Mouse (Mus musculus) heart, embryonic 15.5 days (tissue): ENCODE measurements around the gene Cdkal1. TPM values are rescaled to one million over a fixed set of nuclear protein-coding genes. Genes with fewer than 3 reads are reported as not detected.
A peak's percentile ranks its signal among the peaks of the same experiment; 100 is the strongest.

Source experiments
- ATAC-seq: fragments of 200-750 bp; cut with Nextera tagmentation; replicated peaks from 2 replicates; pipeline ENCODE4 v1.8.0; 2017; ENCODE audit warnings: low read depth, moderate TSS enrichment; ENCODE audit not compliant: insufficient number of reproducible peaks, insufficient read depth, low FRiP score
- H3K27ac ChIP-seq: fragments of 300-500 bp; sonication (generic); 2 replicates; pipeline ENCODE4 v1.5.1; 2015; ENCODE audit warnings: mild to moderate bottlenecking, inconsistent platforms
- H3K27me3 ChIP-seq: fragments of 300-500 bp; sonication (generic); 2 replicates; pipeline ENCODE4 v1.6.1; 2015; ENCODE audit warnings: inconsistent platforms
- H3K36me3 ChIP-seq: fragments of 300-500 bp; sonication (generic); 2 replicates; pipeline ENCODE4 v1.6.1; 2015; ENCODE audit warnings: mild to moderate bottlenecking, inconsistent platforms
- H3K4me1 ChIP-seq: fragments of 300-500 bp; sonication (generic); replicated peaks from 2 replicates; pipeline ENCODE4 v1.6.1; 2015; ENCODE audit warnings: inconsistent platforms
- H3K4me2 ChIP-seq: fragments of 300-500 bp; sonication (generic); 2 replicates; pipeline ENCODE4 v1.6.1; 2015; ENCODE audit warnings: inconsistent platforms, mild to moderate bottlenecking, moderate library complexity
- H3K4me3 ChIP-seq: fragments of 300-500 bp; sonication (generic); 2 replicates; pipeline ENCODE4 v1.5.1; 2015; ENCODE audit warnings: mild to moderate bottlenecking, inconsistent platforms
- H3K9ac ChIP-seq: fragments of 300-500 bp; sonication (generic); 2 replicates; pipeline ENCODE4 v1.6.1; 2015; ENCODE audit warnings: mild to moderate bottlenecking, inconsistent platforms
- H3K9me3 ChIP-seq: fragments of 300-500 bp; sonication (generic); replicated peaks from 2 replicates; pipeline ENCODE4 v1.6.1; 2016; ENCODE audit warnings: inconsistent platforms
- WGBS: fragments of 180-500 bp; shearing (Covaris S2); methylation state at CpG from one replicate; pipeline ENCODE4 v1.1.7; 2015; ENCODE audit warnings: mixed read lengths; 5-methylcytosine and 5-hydroxymethylcytosine counted together
- polyA plus RNA-seq: library from polyadenylated mRNA; unstranded; fragments of >200 nt; fragmentation: Nextera tagmentation; extraction: Ambion mirVana; gene quantifications from 2 replicates; pipeline ENCODE4 v1.2.1, GENCODE M21; 2015

Gene Cdkal1
- polyA plus RNA-seq, 1 experiment from 2014 or later: 24.4 TPM

DNA sequence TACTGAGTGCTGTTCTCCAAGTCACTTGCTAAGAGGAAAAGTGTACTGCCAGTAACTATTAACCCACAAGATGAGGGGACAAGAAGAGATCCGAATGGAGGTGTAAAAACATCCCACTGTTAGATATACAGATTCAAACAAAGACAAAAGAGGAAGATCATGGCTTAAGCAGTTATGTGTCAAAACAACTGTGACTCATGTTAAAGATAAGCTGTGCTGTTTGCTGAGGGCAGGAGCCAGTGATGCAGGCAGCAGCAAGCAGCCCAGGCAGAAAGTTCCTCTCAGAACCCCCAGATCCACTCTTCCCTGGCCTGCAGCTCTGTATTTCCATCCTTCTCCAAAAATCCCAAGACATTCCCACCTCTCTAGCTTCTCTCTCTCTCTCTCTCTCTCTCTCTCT lies 230.5 kb downstream of the Cdkal1 start:
- WGBS: 20% methylated on average over 1 of the region's 1 CpGs

DNA sequence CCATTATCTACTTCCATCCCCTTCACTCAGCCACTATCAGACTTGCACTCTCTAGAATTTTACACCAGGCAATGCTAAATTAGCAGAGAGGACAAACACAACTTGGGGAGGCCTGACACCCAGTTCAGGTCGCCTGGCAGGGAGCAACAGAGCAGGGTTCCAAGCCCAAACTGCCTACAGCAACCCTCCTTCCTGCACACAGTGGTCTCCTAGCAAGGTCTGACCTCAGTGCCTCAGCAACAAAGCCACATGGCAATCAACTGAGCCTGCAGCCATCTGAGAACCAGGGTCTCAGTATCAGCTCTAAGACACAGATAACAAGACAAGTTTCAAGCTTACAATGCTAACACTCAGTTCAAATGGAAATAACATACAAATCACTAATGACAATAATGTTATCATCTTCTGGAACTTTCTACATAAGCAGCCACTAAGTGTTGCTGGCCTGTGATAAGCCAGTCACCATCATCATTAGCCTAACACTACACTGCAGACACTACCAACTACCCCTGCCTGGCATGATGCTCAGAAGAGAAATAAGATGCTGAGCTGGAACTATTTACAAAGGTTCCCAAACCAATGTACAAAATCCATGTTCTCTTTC lies 231.7 kb downstream of the Cdkal1 start:
- Histone ChIP-seq H3K27me3 (no peaks in the 10 kb centered on the region), H3K4me2 (no peak overlapping the region), H3K4me3 (no peak overlapping the region), H3K9me3 (no peaks in the 10 kb centered on the region), H3K36me3 (no peaks in the 10 kb centered on the region), H3K4me1 (peaks cover 35% of the 10 kb centered on the region), H3K9ac (no peak overlapping the region), H3K27ac (peak overlapping the region; percentile 34)
- WGBS: 47% methylated on average over 1 of the region's 1 CpGs
- ATAC-seq: no peak

More for the DNA sequence above, 230.5 kb downstream of the Cdkal1 start:
- H3K27me3 ChIP-seq: no peaks in the 10 kb centered on the region
- no peaks in the 10 kb centered on the region for H3K9me3 ChIP-seq
- no peaks in the 10 kb centered on the region for H3K36me3 ChIP-seq
- H3K4me3 ChIP-seq: no peak overlapping the region
- H3K4me2 ChIP-seq: no peak overlapping the region
- H3K9ac ChIP-seq: no peak overlapping the region
- no peak for ATAC-seq
- H3K27ac ChIP-seq: no peak overlapping the region
- H3K4me1 ChIP-seq: peaks cover 40% of the 10 kb centered on the region

DNA sequence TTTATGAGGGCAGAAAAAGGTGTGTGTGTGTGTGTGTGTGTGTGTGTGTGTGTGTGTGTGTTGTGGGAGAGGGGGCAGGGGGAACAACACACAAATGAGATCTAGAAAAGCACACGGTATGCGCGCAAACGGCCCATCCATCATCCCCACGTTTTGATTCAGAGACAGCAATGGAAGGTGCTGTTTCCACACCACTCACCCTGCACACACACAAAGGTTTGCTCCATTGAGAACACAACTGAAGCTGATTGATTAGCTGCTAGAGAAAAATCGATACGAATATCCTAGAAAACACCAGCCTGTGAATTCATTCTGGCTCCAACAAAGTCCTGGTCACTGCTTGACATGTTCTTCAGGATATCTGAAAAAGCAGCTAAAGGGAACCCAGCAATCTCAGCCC lies 233.6 kb downstream of the Cdkal1 start:
- no peaks in the 10 kb centered on the region for H3K27me3 ChIP-seq
- no peak overlapping the region for H3K27ac ChIP-seq
- peaks cover 20% of the 10 kb centered on the region for H3K4me1 ChIP-seq
- H3K36me3 ChIP-seq: no peaks in the 10 kb centered on the region
- no peak overlapping the region for H3K4me3 ChIP-seq
- no peak overlapping the region for H3K4me2 ChIP-seq
- H3K9ac ChIP-seq: no peak overlapping the region
- WGBS: 75% methylated on average over 7 of the region's 7 CpGs
- no peak for ATAC-seq
- no peaks in the 10 kb centered on the region for H3K9me3 ChIP-seq

DNA sequence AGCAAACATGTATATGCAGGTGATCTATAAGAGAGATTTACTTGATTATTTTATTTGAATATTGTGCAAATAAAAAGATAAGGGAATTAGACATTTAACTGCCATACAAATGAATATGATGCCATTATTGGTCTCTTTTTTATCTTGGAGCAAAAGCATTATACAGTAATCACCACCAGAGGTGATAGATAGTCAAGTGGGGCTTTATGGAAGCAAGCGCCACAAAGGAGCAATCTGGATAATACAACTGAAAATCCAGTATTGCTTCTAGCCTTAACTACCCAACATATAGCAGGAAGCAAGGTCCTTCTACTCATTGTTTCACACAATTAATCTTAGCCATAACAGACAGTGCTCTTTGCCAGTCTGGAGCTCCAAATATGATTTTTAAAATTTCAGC lies 234.1 kb downstream of the Cdkal1 start:
- H3K4me1 ChIP-seq: peaks cover 22% of the 10 kb centered on the region
- H3K36me3 ChIP-seq: no peaks in the 10 kb centered on the region
- no peaks in the 10 kb centered on the region for H3K9me3 ChIP-seq
- H3K4me3 ChIP-seq: no peak overlapping the region
- no peak for ATAC-seq
- H3K27ac ChIP-seq: no peak overlapping the region
- no peak overlapping the region for H3K4me2 ChIP-seq
- H3K27me3 ChIP-seq: no peaks in the 10 kb centered on the region
- H3K9ac ChIP-seq: no peak overlapping the region
- WGBS: 57% methylated on average over 1 of the region's 1 CpGs

DNA sequence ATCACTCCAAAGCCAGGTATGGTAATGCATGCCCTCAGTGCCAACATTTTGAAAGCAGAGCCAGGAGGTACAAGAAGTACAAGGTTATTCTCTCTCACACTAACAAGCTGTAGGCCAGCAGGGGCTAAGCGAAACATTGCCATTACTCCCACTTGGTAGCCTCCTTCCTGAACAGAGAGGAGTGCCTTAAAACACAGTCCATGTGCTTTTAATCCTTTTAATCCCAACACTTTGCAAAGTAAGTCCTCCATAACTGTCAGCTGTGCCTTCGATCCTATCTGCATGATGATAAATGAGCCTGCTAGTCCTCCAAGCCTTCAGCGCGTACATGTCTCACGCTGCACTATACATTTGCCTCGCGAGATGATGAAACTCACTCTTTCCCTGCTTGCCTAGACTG lies 234.6 kb downstream of the Cdkal1 start:
- Histone ChIP-seq H3K36me3 (no peaks in the 10 kb centered on the region), H3K9me3 (no peaks in the 10 kb centered on the region), H3K4me3 (no peak overlapping the region), H3K27ac (no peak overlapping the region), H3K4me1 (peaks cover 28% of the 10 kb centered on the region), H3K9ac (no peak overlapping the region), H3K27me3 (no peaks in the 10 kb centered on the region), H3K4me2 (no peak overlapping the region)
- ATAC-seq: no peak
- 43% methylated on average over 7 of the region's 7 CpGs for WGBS

DNA sequence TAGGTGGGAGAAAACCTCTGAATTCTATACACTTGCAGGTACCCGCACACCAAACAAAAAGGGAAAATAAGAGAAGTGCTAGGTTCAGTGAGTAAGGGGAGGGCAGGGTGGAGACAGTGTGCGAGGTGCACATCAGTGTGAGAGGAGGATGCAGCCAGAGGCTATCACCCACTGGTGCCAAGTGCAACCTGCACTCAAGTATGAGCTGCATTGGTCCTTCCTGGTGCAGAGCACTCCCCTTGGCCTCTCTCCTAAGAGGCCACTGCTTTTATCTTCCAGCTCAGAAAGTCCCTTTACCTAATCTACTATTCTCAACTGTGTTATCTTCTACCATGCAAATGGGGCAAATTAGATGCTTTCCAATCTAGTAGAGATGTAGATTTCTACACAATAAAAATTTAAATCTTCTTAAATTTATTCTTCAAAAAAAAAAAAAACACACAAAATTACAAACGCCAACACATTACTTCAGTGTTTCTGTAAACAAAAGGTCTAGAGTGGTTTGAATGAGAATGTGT lies 238.8 kb downstream of the Cdkal1 start:
- Histone ChIP-seq H3K4me2 (no peak overlapping the region), H3K36me3 (no peaks in the 10 kb centered on the region), H3K9me3 (no peaks in the 10 kb centered on the region), H3K4me1 (peaks cover 42% of the 10 kb centered on the region), H3K27me3 (no peaks in the 10 kb centered on the region), H3K4me3 (no peak overlapping the region), H3K9ac (no peak overlapping the region), H3K27ac (0 out of 2 replicates have a peak overlapping the region, but pooled peaks have one; percentile 12)
- ATAC-seq: no peak
- WGBS: 81% methylated on average over 3 of the region's 3 CpGs

DNA sequence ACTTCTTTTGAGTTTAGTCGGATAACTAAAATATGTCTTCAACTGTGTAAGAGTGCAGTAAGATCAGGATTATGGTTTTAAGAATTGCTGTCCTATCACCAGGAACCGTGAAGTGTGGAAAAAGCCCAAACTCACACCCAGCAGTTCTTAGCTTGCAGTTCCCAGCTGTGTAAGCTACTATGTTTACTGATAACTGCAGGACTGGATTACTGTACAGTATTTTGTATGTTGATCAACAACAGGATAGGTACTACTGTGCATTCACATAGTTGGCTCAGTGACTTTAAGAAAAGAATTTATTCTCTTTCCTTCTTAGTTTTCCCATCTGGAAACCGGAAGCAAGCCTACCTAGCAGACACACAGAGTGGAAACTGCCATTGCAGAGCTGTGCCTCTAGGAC lies 239.5 kb downstream of the Cdkal1 start:
- Histone ChIP-seq H3K4me3 (no peak overlapping the region), H3K36me3 (no peaks in the 10 kb centered on the region), H3K27ac (0 out of 2 replicates have a peak overlapping the region, but pooled peaks have one; percentile 12), H3K9ac (no peak overlapping the region), H3K9me3 (no peaks in the 10 kb centered on the region), H3K27me3 (no peaks in the 10 kb centered on the region), H3K4me1 (peaks cover 45% of the 10 kb centered on the region), H3K4me2 (no peak overlapping the region)
- 71% methylated on average over 3 of the region's 3 CpGs for WGBS
- no peak for ATAC-seq

DNA sequence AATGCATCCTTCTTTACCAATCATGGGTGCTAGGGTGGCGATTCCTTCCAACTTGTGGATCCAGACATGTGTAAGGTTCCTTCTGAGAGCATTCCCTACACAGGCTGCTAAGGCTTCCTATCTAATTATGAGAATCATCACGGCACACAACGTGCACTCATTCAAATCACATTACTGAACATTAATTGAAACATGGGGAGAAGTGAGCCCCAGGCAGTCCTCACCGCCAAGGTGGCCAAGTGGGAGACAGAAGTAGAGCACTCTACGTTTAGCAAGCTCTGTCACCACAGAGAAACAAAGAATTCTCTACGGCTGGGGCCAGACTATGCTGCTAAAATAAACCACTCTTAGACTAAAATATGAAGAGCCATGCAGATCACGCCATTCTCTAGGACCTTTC lies 240.4 kb downstream of the Cdkal1 start:
- 71% methylated on average over 7 of the region's 7 CpGs for WGBS
- peaks cover 47% of the 10 kb centered on the region for H3K4me1 ChIP-seq
- H3K27me3 ChIP-seq: no peaks in the 10 kb centered on the region
- no peaks in the 10 kb centered on the region for H3K9me3 ChIP-seq
- H3K27ac ChIP-seq: no peak overlapping the region
- H3K4me2 ChIP-seq: no peak overlapping the region
- H3K4me3 ChIP-seq: no peak overlapping the region
- H3K9ac ChIP-seq: no peak overlapping the region
- no peaks in the 10 kb centered on the region for H3K36me3 ChIP-seq
- no peak for ATAC-seq

DNA sequence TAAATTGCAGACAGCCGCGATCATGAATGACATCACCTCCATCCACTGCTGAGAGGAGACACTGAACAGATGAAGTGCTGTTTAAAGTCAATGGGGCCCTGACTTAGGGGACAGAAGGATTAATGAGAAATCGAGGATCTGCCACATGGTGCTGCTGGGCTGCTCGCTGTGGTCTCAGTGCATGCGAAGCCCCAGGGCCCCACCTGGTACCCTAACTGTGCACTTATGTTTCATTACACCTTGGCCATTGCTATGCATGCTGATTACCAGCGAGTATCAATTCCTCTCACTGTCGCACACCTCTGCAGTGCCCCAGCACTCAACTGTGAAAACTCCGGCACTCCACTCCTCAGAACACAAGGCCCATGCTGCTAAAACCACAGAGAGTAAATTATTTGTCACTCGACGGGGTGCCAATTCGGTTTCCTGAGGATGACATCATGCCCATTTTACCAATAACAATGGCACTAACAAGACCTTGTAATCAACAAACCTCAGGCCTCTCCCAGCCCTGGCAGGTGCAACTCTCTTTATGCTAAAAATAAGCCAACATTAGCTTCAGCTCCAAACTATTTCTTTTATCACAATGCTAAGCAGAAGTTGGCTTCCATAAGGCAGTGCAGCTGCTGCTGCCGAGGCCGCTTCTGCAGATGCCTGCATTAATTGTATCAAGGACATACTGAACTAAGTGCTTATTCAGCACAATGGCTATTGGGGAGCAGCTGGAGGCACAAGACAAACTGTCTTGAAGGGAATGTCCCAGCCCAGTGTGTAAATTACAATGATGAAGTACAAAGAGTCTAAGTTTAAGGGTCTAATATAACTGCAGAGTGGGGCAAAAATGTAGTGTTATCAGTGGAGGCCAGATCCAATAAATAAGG lies 245.2 kb downstream of the Cdkal1 start:
- Histone ChIP-seq H3K27me3 (no peaks in the 10 kb centered on the region), H3K4me2 (no peak overlapping the region), H3K27ac (peak overlapping the region; percentile 88), H3K36me3 (no peaks in the 10 kb centered on the region), H3K4me3 (no peak overlapping the region), H3K9me3 (no peaks in the 10 kb centered on the region), H3K9ac (no peak overlapping the region), H3K4me1 (peaks cover 40% of the 10 kb centered on the region)
- ATAC-seq: peak; percentile 59
- WGBS: 33% methylated on average over 13 of the region's 13 CpGs

DNA sequence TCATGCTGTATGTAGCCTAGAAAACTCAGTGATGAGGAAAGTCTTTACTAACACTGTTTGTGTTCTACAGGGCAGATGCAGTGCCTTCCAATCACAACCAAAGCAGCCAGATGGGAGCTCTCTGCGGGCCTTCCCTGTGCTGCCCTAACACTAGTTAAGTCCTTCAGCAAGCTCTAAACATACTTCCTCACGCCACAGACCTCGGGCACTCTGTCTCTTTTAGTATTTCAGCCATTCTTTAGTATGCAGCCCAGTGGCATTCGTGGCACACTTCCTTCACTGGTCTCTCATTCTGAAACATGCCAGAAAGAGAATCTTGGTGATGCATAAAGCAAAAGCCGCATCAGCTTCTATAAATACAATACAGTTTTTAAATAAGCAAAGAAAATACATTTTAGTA lies 246.0 kb downstream of the Cdkal1 start:
- ATAC-seq: no peak
- peak overlapping the region; percentile 88; the same call in 1 of the 2 replicates for H3K27ac ChIP-seq
- 74% methylated on average over 5 of the region's 5 CpGs for WGBS

DNA sequence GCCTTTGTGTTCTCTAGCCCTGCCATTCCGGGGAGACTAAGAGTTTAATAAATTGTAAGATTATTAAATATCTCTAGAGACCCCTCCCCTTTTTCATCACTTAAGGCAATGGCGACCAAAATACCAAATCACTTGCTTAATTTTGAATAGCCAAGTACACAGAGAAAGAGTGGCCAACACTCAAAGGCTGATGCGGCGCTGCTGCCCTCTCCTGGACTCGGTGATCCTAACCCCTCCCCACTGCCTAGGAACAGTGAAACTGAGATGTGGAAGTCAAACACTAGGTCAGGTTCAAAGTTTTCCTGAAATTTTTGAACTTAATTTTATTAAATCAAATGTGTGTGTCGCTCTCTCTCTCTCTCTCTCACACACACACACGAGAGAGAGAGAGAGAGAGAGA lies 251.2 kb downstream of the Cdkal1 start:
- 0 out of 2 replicates have a peak, but pooled peaks have one; percentile 47 for ATAC-seq
- Histone ChIP-seq H3K4me3 (no peak overlapping the region), H3K9me3 (no peaks in the 10 kb centered on the region), H3K36me3 (no peaks in the 10 kb centered on the region), H3K4me1 (peaks cover 5% of the 10 kb centered on the region; the same call in 1 of the 2 replicates), H3K27ac (no peak overlapping the region), H3K9ac (no peak overlapping the region), H3K4me2 (no peak overlapping the region), H3K27me3 (no peaks in the 10 kb centered on the region)
- WGBS: 24% methylated on average over 6 of the region's 7 CpGs

More for the DNA sequence above, 246.0 kb downstream of the Cdkal1 start:
- no peak overlapping the region for H3K4me2 ChIP-seq
- H3K9me3 ChIP-seq: no peaks in the 10 kb centered on the region
- H3K27me3 ChIP-seq: no peaks in the 10 kb centered on the region
- no peak overlapping the region for H3K4me3 ChIP-seq
- no peak overlapping the region for H3K9ac ChIP-seq
- H3K36me3 ChIP-seq: no peaks in the 10 kb centered on the region
- H3K4me1 ChIP-seq: peaks cover 36% of the 10 kb centered on the region
